Mouse (Mus musculus): ENCODE data around the gene Eif3c.

GRCm38 (mm10) chr7:126556635-126557034 is 9.6 kb downstream of the Eif3c start:
- TF ChIP-seq ZC3H11A (IDR thresholded peaks at IDR 0.05; ENCODE audit: borderline replicate concordance, low read depth, low read length) (no peak), ZNF384 (IDR thresholded peaks at IDR 0.05; ENCODE audit: low read depth, low read length) (no peak), MAFK (IDR thresholded peaks at IDR 0.05; ENCODE audit: insufficient read depth, low read depth, low read length) (no peak), CHD2 (IDR thresholded peaks at IDR 0.05; ENCODE audit: low read depth, low read length) (no peak), HCFC1 (IDR thresholded peaks at IDR 0.05; ENCODE audit: borderline replicate concordance, insufficient read depth, low read length) (no peak)
